25 mouse cellular contexts compared by ENCODE assay signal in genomic region chr3:131561591-131561990, GRCm38 (mm10).
"Had no signal": no experiment of that assay in that cellular context is flagged by ENCODE, and none has a peak within 500 bp of the region (broad histone marks: within the 10 kb centered on the region; RNA-seq: fewer than 3 reads in every experiment).

No protein-coding gene starts in this region.

- DNase-seq: cerebellum, postnatal 10 days; cerebellum, postnatal 14 days; cerebellum, postnatal 25 days; cerebellum, postnatal 36 days; embryo, embryonic 11 days; forebrain, postnatal 0 days; gastrocnemius, adult 2 months; gastrocnemius, postnatal 10 days; gastrocnemius, postnatal 14 days; gastrocnemius, postnatal 25 days; gastrocnemius, postnatal 36 days; heart, adult 18-20 months; heart, adult 2 months had no signal

- H3K9me3 ChIP-seq: embryonic facial prominence, embryonic 10.5 days; embryonic facial prominence, embryonic 12.5 days; embryonic facial prominence, embryonic 13.5 days; embryonic facial prominence, embryonic 15.5 days; forebrain, embryonic 10.5 days; forebrain, embryonic 12.5 days; forebrain, embryonic 13.5 days; forebrain, embryonic 15.5 days; heart, embryonic 10.5 days had no signal

- H3K9ac ChIP-seq: embryonic facial prominence, embryonic 12.5 days; embryonic facial prominence, embryonic 13.5 days; embryonic facial prominence, embryonic 15.5 days; forebrain, embryonic 12.5 days; forebrain, embryonic 13.5 days; forebrain, embryonic 15.5 days; forebrain, postnatal 0 days had no signal

- H3K27me3 ChIP-seq: embryonic facial prominence, embryonic 12.5 days; embryonic facial prominence, embryonic 13.5 days; embryonic facial prominence, embryonic 15.5 days; forebrain, embryonic 12.5 days; forebrain, embryonic 13.5 days; forebrain, embryonic 15.5 days had no signal

- ATAC-seq: forebrain, embryonic 13.5 days; forebrain, embryonic 14.5 days; forebrain, embryonic 15.5 days; forebrain, embryonic 16.5 days; forebrain, postnatal 0 days had no signal

- H3K36me3 ChIP-seq: embryonic facial prominence, embryonic 10.5 days; embryonic facial prominence, embryonic 12.5 days; embryonic facial prominence, embryonic 13.5 days; embryonic facial prominence, embryonic 15.5 days; forebrain, embryonic 10.5 days; forebrain, embryonic 12.5 days; forebrain, embryonic 15.5 days; heart, embryonic 10.5 days had no signal

- H3K4me2 ChIP-seq: embryonic facial prominence, embryonic 12.5 days; embryonic facial prominence, embryonic 13.5 days; embryonic facial prominence, embryonic 15.5 days; forebrain, embryonic 12.5 days; forebrain, embryonic 13.5 days; forebrain, embryonic 15.5 days had no signal

- H3K4me3 ChIP-seq: embryonic facial prominence, embryonic 10.5 days; embryonic facial prominence, embryonic 12.5 days; embryonic facial prominence, embryonic 13.5 days; embryonic facial prominence, embryonic 15.5 days; erythroblast, embryonic 14.5 days; forebrain, embryonic 10.5 days; forebrain, embryonic 12.5 days; forebrain, embryonic 13.5 days; forebrain, embryonic 15.5 days; gastrocnemius, adult 2 months; heart, adult 2 months; heart, embryonic 10.5 days had no signal

- H3K27ac ChIP-seq: embryonic facial prominence, embryonic 10.5 days; embryonic facial prominence, embryonic 12.5 days; embryonic facial prominence, embryonic 13.5 days; embryonic facial prominence, embryonic 15.5 days; forebrain, embryonic 10.5 days; forebrain, embryonic 12.5 days; forebrain, embryonic 13.5 days; forebrain, embryonic 15.5 days; gastrocnemius, adult 2 months; heart, adult 2 months; heart, embryonic 10.5 days had no signal
